Mouse (Mus musculus) heart, adult 2 months (tissue): Measurements from ENCODE around the gene Fut8. TPM values are rescaled to one million over a fixed set of nuclear protein-coding genes. Genes with fewer than 3 reads are reported as not detected.

Source experiments
- DNase-seq, 2 experiments: peaks; one replicate each; pipeline ENCODE4 v3.0.0; 2021
- H3K27ac ChIP-seq: fragments of 200-600 bp; 2 replicates; pipeline ENCODE4 v1.8.1; 2022
- H3K27me3 ChIP-seq: fragments of 200-500 bp; 2 replicates; pipeline ENCODE4 v1.6.1; 2012; ENCODE audit warnings: mild to moderate bottlenecking, low read length, inconsistent platforms, mixed read lengths; ENCODE audit not compliant: control insufficient read depth, insufficient read depth
- H3K36me3 ChIP-seq: fragments of 200-500 bp; 2 replicates; pipeline ENCODE4 v1.6.1; 2012; ENCODE audit warnings: low read length, inconsistent platforms; ENCODE audit not compliant: control insufficient read depth, insufficient read depth
- H3K4me1 ChIP-seq: fragments of 200-500 bp; 2 replicates; pipeline ENCODE4 v1.6.1; 2011; ENCODE audit warnings: low read length; ENCODE audit not compliant: control insufficient read depth, insufficient read depth
- H3K4me3 ChIP-seq: fragments of 200-600 bp; 2 replicates; pipeline ENCODE4 v1.8.1; 2022
- H3K79me2 ChIP-seq: fragments of 200-500 bp; replicated peaks from 2 replicates; pipeline ENCODE4 v1.6.1; 2012; ENCODE audit warnings: mild to moderate bottlenecking, inconsistent platforms, low read length, moderate library complexity, mixed read lengths; ENCODE audit not compliant: control insufficient read depth, insufficient read depth
- H3K9ac ChIP-seq: fragments of 200-500 bp; 2 replicates; pipeline ENCODE4 v1.6.1; 2012; ENCODE audit warnings: low read depth, mild to moderate bottlenecking, control low read depth, inconsistent platforms, low read length, mixed read lengths
- CTCF ChIP-seq: fragments of 200-600 bp; IDR thresholded peaks from 2 replicates; pipeline ENCODE4 v1.8.1; 2022; ENCODE audit warnings: antibody characterized with exemption, mild to moderate bottlenecking, moderate library complexity
- EP300 ChIP-seq: fragments of 200-500 bp; IDR thresholded peaks from 2 replicates; pipeline ENCODE4 v1.6.1; 2011; ENCODE audit warnings: low read depth, low read length, control low read depth; ENCODE audit not compliant: insufficient read depth
- POLR2A ChIP-seq: fragments of 200-500 bp; IDR thresholded peaks from 2 replicates; pipeline ENCODE4 v1.6.1; 2011; ENCODE audit warnings: mild to moderate bottlenecking, low read depth, low read length, control low read depth; ENCODE audit not compliant: insufficient read depth
- WGBS: fragments of 180-500 bp; shearing (Covaris S2); methylation state at CpG from one replicate; pipeline ENCODE4 v1.1.7; 2018; 5-methylcytosine and 5-hydroxymethylcytosine counted together
- intact Hi-C: fragments of 180-260 bp; cut with DNase I; formaldehyde crosslinking; loops from one replicate; pipeline ENCODE4 v1.15.1; 2025
- polyA plus RNA-seq: library from polyadenylated mRNA; depleted of rRNA; stranded (reverse); fragments of >200 nt; gene quantifications from 2 replicates; pipeline ENCODE4 v1.2.3, GENCODE M21; 2012
- total RNA-seq, 2 experiments: library from RNA; stranded (reverse); gene quantifications; 2 replicates each; pipeline ENCODE4 v1.2.3; 2021

Fut8 gene
- total and polyA plus RNA-seq, 3 experiments = 7.3 to 18.8 (median 14.3) TPM

DNA sequence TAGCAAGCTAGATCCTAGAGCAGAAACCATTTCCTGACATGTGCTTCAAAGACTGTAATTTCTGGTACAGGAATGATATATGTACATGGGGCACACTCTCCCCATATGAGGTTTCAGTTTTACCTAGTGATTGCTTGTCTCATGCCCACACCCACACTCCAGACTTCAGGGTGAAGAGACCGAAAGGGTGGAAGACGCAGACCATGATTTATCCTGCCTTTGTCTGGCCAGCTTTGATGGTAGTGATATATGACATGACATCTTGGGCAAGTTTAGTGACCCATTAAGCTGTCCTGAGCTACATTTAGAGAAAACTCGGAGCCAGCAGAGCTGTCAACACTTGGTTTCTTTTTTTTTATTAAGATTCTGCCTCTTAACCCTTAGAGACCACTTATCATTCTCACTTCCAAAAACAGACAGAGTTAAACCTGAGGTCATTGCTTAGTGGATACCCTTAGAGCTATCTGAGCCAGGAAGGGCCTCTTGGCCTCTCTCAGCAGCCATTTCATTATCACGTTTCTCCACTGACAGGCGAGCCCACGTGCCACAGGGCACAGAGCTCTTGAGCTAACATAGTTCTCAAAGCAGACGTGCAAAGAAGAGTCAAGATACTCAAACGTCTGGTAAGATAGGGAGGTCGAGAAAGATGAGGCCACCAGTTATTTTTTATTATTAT is 245.4 kb downstream of the Fut8 start:
- DNase-seq = peak in 1 of 2 experiments; percentile 6
- 27% methylated on average over 9 of the region's 9 CpGs for WGBS
- intact Hi-C loops = no loop called here
- Histone ChIP-seq H3K79me2 (no peaks in the 10 kb centered on the region), H3K36me3 (no peaks in the 10 kb centered on the region; the same call in none of the 2 replicates), H3K27ac (no peak overlapping the region), H3K27me3 (no peaks in the 10 kb centered on the region), H3K4me1 (no peaks in the 10 kb centered on the region; the same call in 1 of the 2 replicates), H3K9ac (no peak overlapping the region), H3K4me3 (no peak overlapping the region)
- TF ChIP-seq CTCF (no peak), POLR2A (no peak), EP300 (no peak)

DNA sequence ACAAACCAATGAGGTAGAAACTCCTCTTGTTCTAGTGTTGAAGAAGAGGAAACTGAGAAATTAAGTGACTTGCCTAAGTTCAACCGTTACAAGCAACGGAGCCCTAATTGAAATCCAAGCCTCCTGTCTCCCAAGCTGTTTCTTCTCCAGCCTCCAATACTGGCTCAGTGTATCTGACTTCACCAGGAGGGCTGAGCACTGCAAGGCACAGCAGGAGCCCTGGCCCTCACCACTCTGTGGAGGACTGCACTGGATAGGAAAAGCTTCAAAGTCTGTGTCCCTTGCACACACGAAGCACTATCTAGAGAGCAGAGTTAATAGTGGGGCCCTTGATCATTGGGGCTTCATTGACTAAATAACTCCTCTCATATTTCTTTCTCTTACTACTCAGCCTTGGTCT is 246.8 kb downstream of the Fut8 start:
- H3K36me3 ChIP-seq = no peaks in the 10 kb centered on the region; the same call in none of the 2 replicates
- intact Hi-C loops = no loop called here
- no peak for DNase-seq
- H3K9ac ChIP-seq = no peak overlapping the region
- H3K4me3 ChIP-seq = no peak overlapping the region
- no peaks in the 10 kb centered on the region; the same call in 1 of the 2 replicates for H3K4me1 ChIP-seq
- TF ChIP-seq POLR2A = no peak
- TF ChIP-seq CTCF = no peak
- no peak for TF ChIP-seq EP300
- H3K79me2 ChIP-seq = no peaks in the 10 kb centered on the region
- H3K27me3 ChIP-seq = no peaks in the 10 kb centered on the region
- no peak overlapping the region for H3K27ac ChIP-seq
- WGBS = 85% methylated on average over 3 of the region's 3 CpGs

DNA sequence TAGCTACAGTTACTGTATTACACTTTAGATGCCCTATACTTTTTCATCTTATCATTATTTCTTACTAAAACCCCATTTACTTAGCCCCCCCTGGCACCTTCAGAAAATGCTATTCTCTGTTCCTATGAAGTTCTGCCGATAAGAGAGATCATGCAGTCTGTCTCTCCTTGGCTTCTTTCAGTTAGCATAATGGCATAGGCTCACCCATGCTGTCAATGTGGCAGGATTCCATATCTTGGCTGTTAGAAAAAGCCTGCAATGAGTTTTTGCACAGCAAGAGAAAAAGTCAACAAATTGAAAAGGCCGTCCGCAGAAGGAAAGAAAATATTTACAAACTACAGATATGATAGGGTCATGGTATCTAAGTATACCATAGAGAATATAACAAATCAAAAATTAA is 253.6 kb downstream of the Fut8 start:
- H3K9ac ChIP-seq = no peak overlapping the region
- H3K27ac ChIP-seq = no peak overlapping the region
- no peaks in the 10 kb centered on the region for H3K36me3 ChIP-seq
- H3K4me1 ChIP-seq = peaks cover 3% of the 10 kb centered on the region; the same call in 1 of the 2 replicates
- TF ChIP-seq CTCF (no peak), POLR2A (no peak), EP300 (no peak)
- no peaks in the 10 kb centered on the region for H3K27me3 ChIP-seq
- WGBS = 70% methylated on average over 3 of the region's 3 CpGs
- H3K4me3 ChIP-seq = no peak overlapping the region
- intact Hi-C loops = no loop called here
- H3K79me2 ChIP-seq = no peaks in the 10 kb centered on the region
- no peak for DNase-seq

DNA sequence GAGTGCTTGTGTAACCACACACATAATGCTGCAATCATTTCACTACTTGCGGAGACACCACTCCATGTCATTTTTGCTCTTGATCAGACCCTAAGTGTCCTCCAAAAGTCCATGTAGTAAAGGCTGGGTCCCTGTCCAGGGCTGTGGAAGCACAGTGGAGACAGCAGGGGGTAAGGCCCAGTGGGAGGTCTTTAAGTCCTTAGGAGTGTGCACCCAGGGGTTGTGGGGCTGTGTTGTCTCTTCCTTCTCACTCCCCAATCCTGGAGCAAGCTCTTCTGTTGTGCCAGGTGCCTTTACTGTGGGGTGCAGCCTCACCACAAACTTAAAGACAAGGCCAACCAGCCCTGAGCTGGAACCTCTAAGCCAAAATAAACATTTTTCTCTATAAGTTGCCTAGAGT is 257.9 kb downstream of the Fut8 start:
- Histone ChIP-seq H3K9ac (no peak overlapping the region), H3K27me3 (no peaks in the 10 kb centered on the region), H3K27ac (no peak overlapping the region), H3K4me1 (peaks cover 3% of the 10 kb centered on the region; the same call in 1 of the 2 replicates), H3K79me2 (no peaks in the 10 kb centered on the region), H3K36me3 (no peaks in the 10 kb centered on the region), H3K4me3 (no peak overlapping the region)
- 97% methylated on average over 1 of the region's 1 CpGs for WGBS
- intact Hi-C loops = no loop called here
- TF ChIP-seq POLR2A = no peak
- TF ChIP-seq EP300 = no peak
- TF ChIP-seq CTCF = no peak
- DNase-seq = no peak

DNA sequence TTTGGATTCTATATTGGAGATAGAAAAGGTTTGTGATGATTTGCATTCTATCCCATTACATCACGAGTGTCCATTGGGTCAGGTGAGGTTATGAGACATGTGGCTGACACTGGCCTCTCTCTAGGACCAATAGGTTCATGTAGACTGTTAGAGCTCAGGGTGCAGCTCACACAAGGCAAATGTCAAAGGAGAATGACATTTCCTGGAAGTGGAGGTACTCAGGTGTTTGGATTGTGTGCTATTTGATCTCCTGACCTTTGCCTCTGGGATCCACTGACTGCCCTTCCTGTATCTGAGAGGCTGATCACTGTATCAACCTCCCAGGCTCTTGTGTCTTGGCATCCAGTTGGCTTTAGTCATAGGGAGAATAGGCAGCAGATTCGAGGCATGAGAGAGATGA is 260.2 kb downstream of the Fut8 start:
- no peaks in the 10 kb centered on the region for H3K36me3 ChIP-seq
- 56% methylated on average over 2 of the region's 2 CpGs for WGBS
- H3K79me2 ChIP-seq = no peaks in the 10 kb centered on the region
- H3K27me3 ChIP-seq = no peaks in the 10 kb centered on the region
- H3K4me3 ChIP-seq = no peak overlapping the region
- intact Hi-C loops = no loop called here
- no peak for DNase-seq
- H3K9ac ChIP-seq = no peak overlapping the region
- no peak for TF ChIP-seq CTCF
- no peak for TF ChIP-seq EP300
- TF ChIP-seq POLR2A = no peak
- H3K4me1 ChIP-seq = peaks cover 9% of the 10 kb centered on the region
- H3K27ac ChIP-seq = no peak overlapping the region

DNA sequence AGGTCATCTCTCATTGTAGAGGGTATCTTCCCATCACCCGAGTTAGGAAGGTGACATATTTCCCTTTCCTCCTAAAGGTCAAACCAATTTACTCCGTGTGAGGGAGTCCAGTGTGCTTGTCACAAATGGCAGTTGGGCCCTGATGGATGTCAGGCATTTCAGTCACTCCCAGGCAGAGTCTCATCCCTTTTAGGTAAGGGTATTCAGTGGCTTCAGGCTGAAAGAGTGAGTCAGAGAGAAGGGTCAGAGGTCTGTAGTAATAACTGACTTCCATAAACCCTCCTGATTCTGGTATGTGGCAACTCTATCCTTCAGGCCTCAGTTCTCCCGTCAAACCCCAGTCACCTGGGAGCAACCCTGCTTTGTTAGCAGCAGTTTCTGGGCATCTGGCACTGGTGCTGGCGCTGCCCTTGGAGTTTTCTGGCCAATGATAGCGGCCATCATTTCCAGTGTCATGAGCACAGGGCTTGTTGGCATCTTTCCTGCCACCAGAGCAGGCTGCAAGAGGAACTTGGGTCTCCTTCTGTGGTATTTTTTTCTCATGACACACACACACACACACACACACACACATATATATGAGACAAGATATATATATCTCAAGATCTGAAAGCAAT is 262.6 kb downstream of the Fut8 start:
- 52% methylated on average over 5 of the region's 5 CpGs for WGBS
- peaks cover 8% of the 10 kb centered on the region for H3K4me1 ChIP-seq
- H3K79me2 ChIP-seq = no peaks in the 10 kb centered on the region
- no peaks in the 10 kb centered on the region for H3K36me3 ChIP-seq
- no peak overlapping the region for H3K4me3 ChIP-seq
- no peak overlapping the region for H3K27ac ChIP-seq
- no peaks in the 10 kb centered on the region for H3K27me3 ChIP-seq
- intact Hi-C loops = no loop called here
- no peak for TF ChIP-seq CTCF
- TF ChIP-seq POLR2A = no peak
- TF ChIP-seq EP300 = no peak
- no peak overlapping the region for H3K9ac ChIP-seq
- DNase-seq = peak in 1 of 2 experiments; percentile 8
